Mouse (Mus musculus) thymus, adult 18-20 months (tissue): ENCODE measurements at regions not wholly inside any gene's neighbourhood (a gene's known extent, or its start where the extent isn't known, plus 50 kb on each side); places are given as distances from the start of the nearest gene placed in this dataset.

Experiments
- DNase-seq, 2 experiments: peaks; one replicate each; pipeline ENCODE4 v3.0.0; 2022; ENCODE audit warnings: mixed read lengths in 2 of 2

DNA sequence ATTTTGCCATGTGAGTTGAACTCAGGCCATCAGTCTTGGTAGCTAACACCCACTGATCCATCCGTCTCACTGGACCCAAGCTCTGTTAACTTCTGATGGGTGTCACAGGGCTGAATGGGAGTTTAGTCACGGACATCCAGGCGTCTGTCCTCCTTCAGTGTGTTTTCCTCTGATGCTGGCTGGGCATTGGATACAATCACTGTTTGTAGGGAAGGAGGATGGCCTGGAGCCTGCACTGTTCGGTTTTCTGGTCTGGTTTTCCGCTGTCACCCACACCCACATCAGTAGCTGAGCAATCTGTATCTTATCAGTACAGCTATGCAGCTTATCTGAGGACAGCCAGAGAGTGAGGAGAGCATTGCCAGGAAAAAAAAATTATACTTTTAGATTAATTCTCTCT, 207.7 kb upstream of the Pde3a start:
- no peak for DNase-seq

DNA sequence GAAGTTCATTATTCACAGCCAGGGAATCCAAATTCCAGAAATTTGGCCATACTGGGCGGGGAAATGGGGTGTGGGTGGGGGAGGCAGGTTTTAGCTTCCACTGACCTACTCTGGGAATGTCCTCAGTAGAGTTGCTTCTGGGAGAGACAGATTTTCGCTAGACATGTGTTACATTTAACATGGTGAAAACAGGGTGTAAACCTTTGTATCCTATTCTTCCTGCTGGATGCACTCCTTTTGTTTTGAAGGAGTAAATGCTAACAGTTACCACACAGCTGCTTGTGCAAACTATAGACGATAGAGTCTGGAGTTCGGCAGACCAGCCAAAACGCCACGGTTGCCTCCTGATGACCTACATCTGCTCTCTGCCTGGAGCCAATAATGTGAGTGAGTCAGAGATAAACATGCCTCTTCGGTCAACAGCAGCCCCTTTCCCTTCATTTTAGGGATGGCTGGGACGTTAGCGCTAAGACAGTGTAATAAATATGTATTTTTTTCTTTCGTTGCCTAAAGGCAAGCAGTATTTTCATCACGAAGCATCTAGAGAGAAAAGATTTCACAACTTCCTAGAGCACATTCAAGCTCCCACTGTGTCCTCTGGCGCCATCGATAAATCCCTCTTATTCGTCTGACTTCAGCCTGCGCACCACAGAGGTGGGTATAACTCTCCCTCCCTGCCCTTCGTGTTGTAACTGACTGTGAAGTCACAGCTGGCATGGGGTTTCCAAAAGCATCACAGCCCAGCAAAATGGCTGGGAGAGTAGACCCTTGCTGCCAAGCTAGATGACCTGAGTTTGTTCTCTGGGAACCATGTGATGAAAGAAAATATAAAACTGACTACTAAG, 207.1 kb upstream of the Pde3a start:
- no peak for DNase-seq

GRCm38 (mm10) chr6:141048271-141048670, 200.8 kb upstream of the Pde3a start:
- DNase-seq = no peak

DNA sequence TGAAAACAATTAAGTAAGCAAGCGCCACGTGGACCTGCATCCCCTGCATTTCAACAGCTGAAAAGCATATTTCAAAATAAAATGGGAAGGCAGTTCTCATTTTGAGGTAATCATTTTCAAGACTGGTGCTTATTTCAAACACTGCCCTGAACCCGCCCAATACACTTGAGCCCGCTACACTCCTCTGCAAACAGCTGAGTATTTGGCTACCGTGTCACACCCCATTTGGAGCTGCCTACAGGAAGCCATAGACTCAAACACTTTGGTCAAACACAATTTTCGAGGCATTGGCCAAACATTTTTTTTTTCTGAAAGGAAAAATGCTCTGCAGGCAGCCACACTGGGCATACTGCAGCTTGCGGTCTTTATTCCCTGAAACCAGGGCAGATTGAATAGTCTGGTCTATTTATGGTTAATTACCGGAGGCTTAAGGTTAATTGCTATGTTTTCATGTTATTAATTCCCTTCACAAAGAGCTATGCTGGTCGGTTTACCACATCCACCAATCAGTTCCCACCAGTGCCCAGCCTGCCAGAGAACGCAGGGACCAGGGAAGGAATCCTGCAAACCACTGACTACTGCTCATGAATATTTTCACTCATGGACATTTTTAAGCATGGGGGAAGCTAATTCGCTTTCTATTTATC, 198.9 kb upstream of the Pde3a start:
- DNase-seq = no peak

GRCm38 (mm10) chr6:141054026-141054425, 195.0 kb upstream of the Pde3a start:
- DNase-seq = no peak

- DNase-seq = no peak
These were observed 189.7 kb upstream of the Pde3a start for GRCm38 (mm10) chr6:141059250-141059916.

DNA sequence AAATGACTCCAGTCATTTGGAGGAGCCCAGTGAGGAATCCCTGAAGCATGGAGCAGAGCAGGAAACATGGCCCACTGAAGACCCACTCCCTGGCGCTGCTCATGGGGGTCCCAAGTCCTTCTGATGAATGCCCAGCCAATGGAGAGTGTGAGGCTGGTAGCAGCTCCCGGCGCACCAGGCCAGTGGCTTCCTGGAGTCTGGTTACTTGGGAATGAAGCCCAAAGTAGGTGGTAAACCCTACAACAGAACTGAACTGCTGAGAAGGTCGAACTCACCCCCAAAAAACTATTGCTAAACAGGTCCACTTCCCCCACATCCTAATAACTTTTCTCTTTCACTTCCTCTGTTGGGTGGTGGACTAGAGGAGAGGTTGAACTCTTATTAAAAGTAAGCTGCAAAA, 183.3 kb upstream of the Pde3a start:
- no peak for DNase-seq

DNA sequence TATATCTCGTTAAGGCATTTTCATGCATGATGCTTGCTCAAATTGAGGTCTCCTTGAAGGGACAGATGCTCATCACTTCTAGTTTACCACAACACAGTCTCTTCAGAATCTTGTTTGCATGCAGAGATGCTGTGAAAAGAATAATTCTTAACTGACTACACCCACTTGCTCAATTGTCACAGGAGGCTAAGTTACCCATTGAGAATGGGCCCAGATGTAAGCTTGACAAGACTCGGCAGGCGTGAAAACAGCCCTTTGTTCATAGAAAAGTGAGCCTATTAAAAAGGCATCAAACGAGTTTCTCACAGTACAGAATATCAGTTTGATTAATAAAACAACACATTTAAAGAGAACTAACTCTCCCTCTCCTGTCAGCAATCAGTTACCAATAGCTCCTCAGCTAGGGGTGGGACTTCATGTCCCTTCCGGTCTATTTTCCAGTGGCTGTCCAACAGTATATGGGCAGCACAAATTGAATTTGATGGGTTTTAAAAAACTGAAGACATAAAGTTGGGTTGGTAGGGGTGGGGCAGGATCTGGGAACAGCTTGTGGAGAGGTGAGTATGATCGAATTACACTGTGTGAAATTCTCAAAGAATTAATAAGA, 180.1 kb upstream of the Pde3a start:
- DNase-seq = no peak

DNA sequence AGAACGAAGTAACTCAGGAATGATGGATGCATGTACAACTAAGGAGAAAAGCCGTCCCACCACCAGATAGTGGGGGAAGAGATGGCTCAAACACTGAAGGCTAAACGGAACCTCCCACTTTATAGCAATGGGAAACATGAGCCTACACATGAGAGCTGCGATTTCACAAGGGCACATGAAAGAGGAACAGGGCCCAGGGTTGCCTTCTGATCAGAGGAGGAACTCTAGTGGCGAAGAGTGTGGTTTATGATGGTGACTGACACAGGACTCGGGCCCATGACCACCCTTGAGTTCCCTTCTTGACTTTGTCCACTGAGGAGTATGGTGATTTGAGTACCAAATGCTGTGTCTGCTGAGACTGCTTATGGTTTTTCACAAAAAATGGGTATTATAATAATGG, 179.2 kb upstream of the Pde3a start:
- no peak for DNase-seq

DNA sequence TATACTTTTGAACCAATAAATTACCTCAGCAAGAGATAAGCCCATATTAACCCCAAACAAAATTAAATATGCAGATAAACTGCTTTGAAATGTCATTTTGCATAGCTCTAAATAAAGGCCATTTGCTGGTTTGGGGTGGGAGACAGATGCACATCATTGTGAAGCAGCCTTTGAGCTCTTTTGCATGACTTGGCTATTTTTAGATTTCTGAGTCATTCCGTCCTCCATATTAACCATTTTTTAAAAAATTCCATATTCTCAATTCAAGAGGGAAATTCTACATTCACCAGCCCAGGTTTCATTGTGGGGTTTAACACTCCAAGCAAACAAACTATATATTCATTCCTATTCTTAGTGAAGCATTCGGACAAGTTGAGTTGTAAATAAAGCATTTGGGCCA, 177.6 kb upstream of the Pde3a start:
- DNase-seq = no peak

GRCm38 (mm10) chr6:141091076-141091780, 157.8 kb upstream of the Pde3a start:
- DNase-seq = no peak

DNA sequence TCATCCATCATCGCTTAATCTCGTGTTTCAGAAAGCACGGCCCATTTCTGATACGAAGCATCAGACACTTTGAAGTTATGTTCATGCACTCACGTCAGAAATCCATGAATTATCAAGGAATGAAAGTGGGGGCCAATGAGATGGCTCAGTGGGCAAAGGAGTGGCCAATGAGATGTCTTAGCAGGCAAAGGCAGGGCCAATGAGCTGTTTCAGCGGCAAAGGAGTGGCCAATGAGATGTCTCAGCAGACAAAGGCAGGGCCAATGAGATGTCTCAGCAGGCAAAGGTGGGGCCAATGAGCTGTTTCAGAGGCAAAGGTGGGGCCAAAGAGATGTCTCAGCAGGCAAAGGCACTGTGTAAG, 157.3 kb upstream of the Pde3a start:
- DNase-seq = no peak

DNA sequence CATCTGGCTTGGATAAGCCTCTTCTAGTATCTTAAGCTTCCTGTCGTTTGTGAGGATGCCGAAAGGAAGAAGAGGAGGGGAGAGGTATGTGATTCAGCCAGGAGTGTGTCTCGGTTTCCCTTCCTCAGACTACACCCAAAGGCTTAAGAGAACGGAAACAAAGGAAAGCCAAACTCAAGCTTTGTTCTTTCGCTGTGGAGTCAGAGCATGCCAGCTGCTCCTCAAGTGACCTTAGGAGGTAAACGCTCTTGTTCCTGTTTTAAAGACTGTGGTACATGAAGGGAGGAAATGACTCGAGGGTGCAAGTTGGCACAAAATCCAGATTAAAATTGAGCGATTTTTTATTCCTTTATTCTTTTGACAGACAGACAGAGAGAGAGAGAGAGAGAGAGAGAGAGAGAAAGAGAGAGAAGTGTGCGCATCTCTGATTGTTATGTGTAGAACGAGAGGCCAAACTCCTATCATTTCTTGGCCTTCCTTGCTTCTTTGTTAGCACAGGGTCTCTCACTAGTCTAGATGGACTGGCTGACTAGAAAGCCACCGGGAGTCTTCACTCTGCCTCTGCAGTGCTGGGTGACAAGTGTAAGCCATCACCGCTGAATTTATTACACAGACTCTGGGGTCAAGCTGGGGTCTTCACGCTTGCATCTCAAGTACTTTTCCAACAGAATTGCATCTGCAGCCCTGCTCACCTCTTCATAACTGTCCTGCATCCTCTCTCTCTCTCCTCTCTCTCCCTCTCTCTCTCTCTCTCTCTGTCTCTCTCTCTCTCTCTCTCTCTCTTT, 151.5 kb upstream of the Pde3a start:
- no peak for DNase-seq

GRCm38 (mm10) chr6:141118287-141118686, 130.8 kb upstream of the Pde3a start:
- DNase-seq = no peak

GRCm38 (mm10) chr6:141126614-141127396, 122.3 kb upstream of the Pde3a start:
- DNase-seq = no peak

GRCm38 (mm10) chr6:141129596-141129995, 119.5 kb upstream of the Pde3a start:
- DNase-seq = no peak

DNA sequence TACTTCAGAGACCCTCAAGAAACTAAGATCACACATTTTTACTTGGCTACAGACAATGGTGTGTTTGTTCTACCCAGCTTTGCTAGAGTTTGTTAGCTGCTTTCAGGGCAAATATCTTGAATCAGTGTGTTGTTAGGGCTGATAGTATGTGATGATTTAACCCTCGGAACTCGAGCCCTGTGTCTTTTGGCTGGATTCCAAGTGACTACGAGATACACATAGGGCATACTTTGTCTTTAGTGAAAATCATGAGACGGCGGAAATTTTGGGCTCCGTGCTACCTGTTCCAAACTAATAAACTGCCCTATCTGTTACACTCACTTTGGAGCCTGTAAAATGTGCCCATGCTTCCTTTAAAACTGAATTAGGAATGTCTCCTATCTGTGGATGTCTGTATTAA, 114.9 kb upstream of the Pde3a start:
- no peak for DNase-seq

- no peak for DNase-seq
These were observed 112.2 kb upstream of the Pde3a start for GRCm38 (mm10) chr6:141136664-141137375.

DNA sequence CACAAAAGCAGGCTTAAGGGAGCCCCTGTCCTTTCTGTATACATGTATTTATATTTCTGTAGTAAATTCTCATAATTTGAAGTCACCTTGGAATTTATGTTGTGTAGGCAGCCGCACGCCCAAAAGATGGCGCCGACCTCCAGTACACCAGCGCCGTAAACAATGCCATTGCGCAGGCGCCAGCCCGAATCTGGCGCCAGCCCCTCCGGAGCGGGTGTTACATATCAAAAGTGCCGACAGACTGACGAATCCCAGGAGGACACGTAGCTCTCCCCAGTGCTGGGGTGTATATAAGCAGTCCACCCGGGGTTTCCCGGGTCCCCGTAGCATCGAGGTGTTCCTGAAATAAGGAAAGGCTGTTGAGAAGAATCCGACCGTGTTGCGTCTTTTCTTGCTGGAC, 108.1 kb upstream of the Pde3a start:
- no peak for DNase-seq

- no peak for DNase-seq
These were observed 100.5 kb upstream of the Pde3a start for GRCm38 (mm10) chr6:141148417-141149169.
